Mouse (Mus musculus) adrenal gland (tissue): ENCODE results near the gene Kcnc1.

Experiments
- intact Hi-C: fragments of 180-260 bp; cut with DNase I; formaldehyde crosslinking; loops from one replicate; pipeline ENCODE4 v1.15.1; 2025

Gene Kcnc1

GRCm38 (mm10) chr7:46393718-46394511 lies 2.4 kb upstream of the Kcnc1 start:
- intact Hi-C loops, result loop anchor here (2.0 kb wide), 2 partner anchors 175 to 213 kb away; no protein-coding TSS in a partner anchor

GRCm38 (mm10) chr7:46394933-46395332 lies 1.4 kb upstream of the Kcnc1 start:
- intact Hi-C loops, result no loop called here

- intact Hi-C loops, result no loop called here
Measured at GRCm38 (mm10) chr7:46395571-46395970, 726 bp upstream of the Kcnc1 start.

- intact Hi-C loops, result no loop called here
Measured at GRCm38 (mm10) chr7:46396928-46397731, 833 bp downstream of the Kcnc1 start.

- intact Hi-C loops, result no loop called here
Measured at GRCm38 (mm10) chr7:46397732-46398333, 1.5 kb downstream of the Kcnc1 start.

GRCm38 (mm10) chr7:46398612-46399011 lies 2.3 kb downstream of the Kcnc1 start:
- intact Hi-C loops, result no loop called here

- intact Hi-C loops, result no loop called here
Measured at GRCm38 (mm10) chr7:46399676-46400075, 3.4 kb downstream of the Kcnc1 start.

GRCm38 (mm10) chr7:46400346-46400745 lies 4.0 kb downstream of the Kcnc1 start:
- intact Hi-C loops, result no loop called here

- intact Hi-C loops, result no loop called here
Measured at GRCm38 (mm10) chr7:46401371-46402180, 5.3 kb downstream of the Kcnc1 start.

GRCm38 (mm10) chr7:46403616-46404485 lies 7.6 kb downstream of the Kcnc1 start:
- intact Hi-C loops, result no loop called here

GRCm38 (mm10) chr7:46404756-46405155 lies 8.5 kb downstream of the Kcnc1 start:
- intact Hi-C loops, result no loop called here

GRCm38 (mm10) chr7:46408606-46409005 lies 12.3 kb downstream of the Kcnc1 start:
- intact Hi-C loops, result no loop called here

GRCm38 (mm10) chr7:46409204-46409789 lies 13.0 kb downstream of the Kcnc1 start:
- intact Hi-C loops, result no loop called here

- intact Hi-C loops, result no loop called here
Measured at GRCm38 (mm10) chr7:46410727-46411126, 14.4 kb downstream of the Kcnc1 start.

GRCm38 (mm10) chr7:46412823-46413222 lies 16.5 kb downstream of the Kcnc1 start:
- intact Hi-C loops, result no loop called here

- intact Hi-C loops, result no loop called here
Measured at GRCm38 (mm10) chr7:46413959-46414725, 17.8 kb downstream of the Kcnc1 start.

GRCm38 (mm10) chr7:46415818-46416425 lies 19.6 kb downstream of the Kcnc1 start:
- intact Hi-C loops, result no loop called here

GRCm38 (mm10) chr7:46417467-46417866 lies 21.2 kb downstream of the Kcnc1 start:
- intact Hi-C loops, result no loop called here
